14 mouse cellular contexts compared by ENCODE assay signal in the genomic region with DNA sequence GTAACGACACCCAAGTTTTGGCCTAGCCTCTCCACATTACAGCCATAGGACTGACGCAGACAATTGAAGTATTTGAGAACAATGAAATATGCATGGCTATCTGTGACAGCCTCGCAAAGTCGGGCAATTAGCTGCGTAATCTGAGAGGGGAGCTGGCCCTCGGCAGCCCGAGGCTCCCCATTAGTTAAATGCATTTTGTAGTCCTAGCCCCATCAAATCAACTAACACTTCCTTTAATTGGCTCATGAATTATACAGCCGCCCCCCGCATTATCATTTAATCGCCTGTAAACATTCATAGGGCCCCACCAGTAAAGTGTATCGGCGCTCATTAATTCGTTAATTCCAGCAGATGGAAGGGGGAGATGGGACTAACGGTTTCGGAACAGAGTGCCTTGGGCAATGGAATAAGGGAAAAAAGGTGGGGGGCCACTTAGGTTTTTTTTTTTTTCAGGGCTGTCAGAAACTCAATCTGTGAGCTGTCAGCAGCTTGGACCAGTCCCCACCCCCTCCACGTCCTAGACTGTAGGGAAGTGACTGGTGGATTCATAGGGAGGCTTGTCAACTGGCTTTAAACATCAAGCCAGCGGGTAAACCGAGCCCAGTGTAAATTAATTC. TPM values are rescaled to one million over a fixed set of nuclear protein-coding genes. Genes with fewer than 3 reads are reported as not detected.
DNase-seq lines count a peak whose midpoint lies in the region; ATAC-seq lines count a peak whose summit lies in the region.
"Had no signal": no experiment of that assay in that cellular context is flagged by ENCODE, and none has a peak within 500 bp of the region (broad histone marks: within the 10 kb centered on the region; RNA-seq: fewer than 3 reads in every experiment).

No protein-coding gene starts in this region.

- H3K27ac ChIP-seq in heart, embryonic 15.5 days: peak overlapping the region; percentile 57; the same call in 1 of the 2 replicates
- H3K27ac ChIP-seq in heart, embryonic 10.5 days: no peak overlapping the region
- peak overlapping the region; percentile 83 for H3K27ac ChIP-seq in hindbrain, embryonic 13.5 days
- H3K27ac ChIP-seq in midbrain, embryonic 16.5 days (ENCODE audit: low read length): peak overlapping the region; percentile 67
- H3K27ac ChIP-seq: embryonic facial prominence, embryonic 12.5 days; liver, embryonic 15.5 days had no signal

- H3K36me3 ChIP-seq in heart, embryonic 15.5 days: no peaks in the 10 kb centered on the region
- H3K36me3 ChIP-seq in heart, embryonic 10.5 days: no peaks in the 10 kb centered on the region
- no peaks in the 10 kb centered on the region for H3K36me3 ChIP-seq in hindbrain, embryonic 13.5 days
- H3K36me3 ChIP-seq in midbrain, embryonic 16.5 days (ENCODE audit: control insufficient read depth, insufficient read depth, low read length): no peaks in the 10 kb centered on the region
- H3K36me3 ChIP-seq: embryonic facial prominence, embryonic 12.5 days; liver, embryonic 15.5 days had no signal

- H3K9ac ChIP-seq in heart, embryonic 15.5 days: no peak overlapping the region
- no peak overlapping the region for H3K9ac ChIP-seq in hindbrain, embryonic 13.5 days
- no peak overlapping the region for H3K9ac ChIP-seq in midbrain, embryonic 16.5 days (ENCODE audit: low read depth, low read length)
- H3K9ac ChIP-seq: embryonic facial prominence, embryonic 12.5 days; liver, embryonic 15.5 days had no signal

- whole genome bisulfite sequencing in heart, embryonic 15.5 days: 56% methylated on average over 18 of the region's 18 CpGs
- 53% methylated on average over 18 of the region's 18 CpGs for WGBS in heart, embryonic 10.5 days
- 23% methylated on average over 18 of the region's 18 CpGs for WGBS in hindbrain, embryonic 13.5 days
- 17% methylated on average over 18 of the region's 18 CpGs for WGBS in midbrain, embryonic 16.5 days

- ATAC-seq in heart, embryonic 15.5 days (replicated peaks; ENCODE audit: insufficient number of reproducible peaks, insufficient read depth, low FRiP score, low read depth): no peak
- peak; percentile 74 for ATAC-seq in hindbrain, embryonic 13.5 days (ENCODE audit: low FRiP score)
- peak; percentile 79 for ATAC-seq in midbrain, embryonic 16.5 days
- no peak for ATAC-seq in erythroblast, adult 5-6 weeks (replicated peaks; ENCODE audit: low FRiP score, poor library complexity, severe bottlenecking)
- ATAC-seq: Patski had no signal

- H3K27me3 ChIP-seq in heart, embryonic 15.5 days: no peaks in the 10 kb centered on the region
- peaks cover 1% of the 10 kb centered on the region; the same call in 1 of the 2 replicates for H3K27me3 ChIP-seq in heart, embryonic 10.5 days (ENCODE audit: insufficient read depth, poor library complexity, severe bottlenecking)
- H3K27me3 ChIP-seq in hindbrain, embryonic 13.5 days: peaks cover 14% of the 10 kb centered on the region; the same call in 1 of the 2 replicates
- no peaks in the 10 kb centered on the region for H3K27me3 ChIP-seq in midbrain, embryonic 16.5 days (ENCODE audit: control insufficient read depth, insufficient read depth, low read depth, low read length)

- intact Hi-C loops in left cerebral cortex, postnatal 4 days (cut with DNase I): no loop called here

- DNase-seq in heart, embryonic 10.5 days (ENCODE audit: low spot score): no peak
- peak; percentile 66 for DNase-seq in brain, embryonic 18.5 days (ENCODE audit: low read depth, low spot score)
- DNase-seq in cerebellum, adult 11-12 months: no peak
- DNase-seq in left cerebral cortex, postnatal 4 days: no peak
- DNase-seq: adrenal gland, adult 2 months; gastrocnemius, postnatal 14 days; thymus, postnatal 25 days had no signal

- no peak overlapping the region for H3K4me3 ChIP-seq in heart, embryonic 15.5 days
- H3K4me3 ChIP-seq in heart, embryonic 10.5 days: no peak overlapping the region
- no peak overlapping the region for H3K4me3 ChIP-seq in hindbrain, embryonic 13.5 days
- H3K4me3 ChIP-seq in midbrain, embryonic 16.5 days (ENCODE audit: low read depth, low read length): no peak overlapping the region
- H3K4me3 ChIP-seq: embryonic facial prominence, embryonic 12.5 days; liver, embryonic 15.5 days had no signal

- no peak overlapping the region for H3K4me2 ChIP-seq in heart, embryonic 15.5 days
- peak overlapping the region; percentile 29 for H3K4me2 ChIP-seq in hindbrain, embryonic 13.5 days
- peak overlapping the region; percentile 10 for H3K4me2 ChIP-seq in midbrain, embryonic 16.5 days (ENCODE audit: low read length)
- H3K4me2 ChIP-seq: embryonic facial prominence, embryonic 12.5 days; liver, embryonic 15.5 days had no signal

- peaks cover 17% of the 10 kb centered on the region for H3K4me1 ChIP-seq in heart, embryonic 15.5 days (replicated peaks)
- peaks cover 26% of the 10 kb centered on the region for H3K4me1 ChIP-seq in heart, embryonic 10.5 days
- peaks cover 33% of the 10 kb centered on the region for H3K4me1 ChIP-seq in hindbrain, embryonic 13.5 days (replicated peaks)
- peaks cover 15% of the 10 kb centered on the region for H3K4me1 ChIP-seq in midbrain, embryonic 16.5 days (ENCODE audit: control insufficient read depth, insufficient read depth, low read length)
- H3K4me1 ChIP-seq: liver, embryonic 15.5 days had no signal

- H3K9me3 ChIP-seq in heart, embryonic 15.5 days (replicated peaks): no peaks in the 10 kb centered on the region
- no peaks in the 10 kb centered on the region for H3K9me3 ChIP-seq in heart, embryonic 10.5 days
- H3K9me3 ChIP-seq in hindbrain, embryonic 13.5 days: no peaks in the 10 kb centered on the region
- H3K9me3 ChIP-seq in midbrain, embryonic 16.5 days (replicated peaks; ENCODE audit: control insufficient read depth, low read length, poor library complexity, severe bottlenecking): no peaks in the 10 kb centered on the region
- H3K9me3 ChIP-seq: embryonic facial prominence, embryonic 12.5 days; liver, embryonic 15.5 days had no signal

RNA-seq across cellular contexts. Expression of gene Gtf3c4, which starts 42.6 kb away (rescaled TPM):
- 6.9 and 8.9 TPM in 2 replicates for polyA plus RNA-seq in heart, embryonic 15.5 days (2015; fragmentation: Nextera tagmentation; extraction: Ambion mirVana)
- polyA plus RNA-seq in heart, embryonic 10.5 days (2016; fragmentation: Nextera tagmentation; extraction: Ambion mirVana): 12.8 and 15.4 TPM in 2 replicates
- 18.2 and 18.6 TPM in 2 replicates for polyA plus RNA-seq in hindbrain, embryonic 13.5 days (2015; fragmentation: Nextera tagmentation; extraction: Ambion mirVana)
- polyA plus RNA-seq in midbrain, embryonic 16.5 days (2015; fragmentation: Nextera tagmentation; extraction: Ambion mirVana): 18.7 and 23.2 TPM in 2 replicates
- total RNA-seq in left cerebral cortex, postnatal 4 days (2021): 10 to 100 TPM; 46.9 to 52.2 TPM
- total RNA-seq in erythroblast, adult 5-6 weeks (2015; ENCODE audit: low replicate concordance): 5.4 and 5.8 TPM in 2 replicates
- 5.1 and 5.4 TPM in 2 replicates for total RNA-seq in erythroblast, adult 5-6 weeks (2017; ENCODE audit: low replicate concordance)

RNA-seq across cellular contexts. Expression of gene Ddx31, which starts 42.6 kb away (rescaled TPM):
- 6.8 and 9.3 TPM in 2 replicates for polyA plus RNA-seq in heart, embryonic 15.5 days (2015; fragmentation: Nextera tagmentation; extraction: Ambion mirVana)
- 13.8 and 15.0 TPM in 2 replicates for polyA plus RNA-seq in heart, embryonic 10.5 days (2016; fragmentation: Nextera tagmentation; extraction: Ambion mirVana)
- 14.1 and 15.9 TPM in 2 replicates for polyA plus RNA-seq in hindbrain, embryonic 13.5 days (2015; fragmentation: Nextera tagmentation; extraction: Ambion mirVana)
- polyA plus RNA-seq in midbrain, embryonic 16.5 days (2015; fragmentation: Nextera tagmentation; extraction: Ambion mirVana): 10.7 and 12.6 TPM in 2 replicates
- 10 to 100 TPM; 13.0 to 13.4 TPM for total RNA-seq in left cerebral cortex, postnatal 4 days (2021)
- total RNA-seq in erythroblast, adult 5-6 weeks (2015; ENCODE audit: low replicate concordance): 1.5 and 5.0 TPM in 2 replicates
- total RNA-seq in erythroblast, adult 5-6 weeks (2017; ENCODE audit: low replicate concordance): 0.98 and 2.0 TPM in 2 replicates

Comparison
In these comparisons a context has a peak if more than half of its experiments do, and no peak if none do; other contexts are left out.
1. ATAC-seq: peak in hindbrain, embryonic 13.5 days (single experiment) and midbrain, embryonic 16.5 days (single experiment); none in heart, embryonic 15.5 days (single experiment) and erythroblast, adult 5-6 weeks (single experiment).